Mouse (Mus musculus): Measurements from ENCODE around the gene A030005K14Rik. TPM values are rescaled to one million over a fixed set of nuclear protein-coding genes. Genes with fewer than 3 reads are reported as not detected.

A030005K14Rik gene
- polyA plus RNA-seq, 1 experiment from 2014 or later, result not detected

- no peaks in the 10 kb centered on the region for H3K9me3 ChIP-seq
- H3K27me3 ChIP-seq (replicated peaks; ENCODE audit: low read depth, poor library complexity, severe bottlenecking), result no peaks in the 10 kb centered on the region
- WGBS, result 90% methylated on average over 10 of the region's 10 CpGs
- H3K4me3 ChIP-seq, result no peak overlapping the region
- no peak for DNase-seq (ENCODE audit: low spot score)
- no peak overlapping the region for H3K27ac ChIP-seq (replicated peaks)
- no peaks in the 10 kb centered on the region for H3K36me3 ChIP-seq (replicated peaks)
- no peaks in the 10 kb centered on the region for H3K4me1 ChIP-seq
Measured at GRCm38 (mm10) chr1:83067205-83067604, 8.0 kb upstream of the A030005K14Rik start.

- Histone ChIP-seq H3K9me3 (no peaks in the 10 kb centered on the region), H3K36me3 (replicated peaks) (no peaks in the 10 kb centered on the region), H3K4me1 (no peaks in the 10 kb centered on the region), H3K4me3 (no peak overlapping the region), H3K27me3 (replicated peaks; ENCODE audit: low read depth, poor library complexity, severe bottlenecking) (no peaks in the 10 kb centered on the region), H3K27ac (replicated peaks) (no peak overlapping the region)
- no peak for DNase-seq (ENCODE audit: low spot score)
- WGBS, result 93% methylated on average over 4 of the region's 4 CpGs
Measured at GRCm38 (mm10) chr1:83066577-83066976, 7.4 kb upstream of the A030005K14Rik start.

- Histone ChIP-seq H3K4me1 (no peaks in the 10 kb centered on the region), H3K27ac (replicated peaks) (no peak overlapping the region), H3K27me3 (replicated peaks; ENCODE audit: low read depth, poor library complexity, severe bottlenecking) (no peaks in the 10 kb centered on the region), H3K36me3 (replicated peaks) (no peaks in the 10 kb centered on the region), H3K4me3 (no peak overlapping the region), H3K9me3 (no peaks in the 10 kb centered on the region)
- WGBS, result 23% methylated on average over 3 of the region's 3 CpGs
- peak; percentile 16 for DNase-seq (ENCODE audit: low spot score)
Measured at GRCm38 (mm10) chr1:83064851-83065250, 5.7 kb upstream of the A030005K14Rik start.

GRCm38 (mm10) chr1:83060643-83061042 lies 1.5 kb upstream of the A030005K14Rik start, which contains the start of gene Krtap28-13:
TSS of gene Krtap28-13 (plus strand) at chr1:83060930.
- no peak for DNase-seq (ENCODE audit: low spot score)
- Histone ChIP-seq H3K27me3 (replicated peaks; ENCODE audit: low read depth, poor library complexity, severe bottlenecking) (no peaks in the 10 kb centered on the region), H3K27ac (replicated peaks) (no peak within 1 kb of the TSS), H3K4me1 (no peaks in the 10 kb centered on the region), H3K4me3 (no peak within 1 kb of the TSS), H3K9me3 (no peaks in the 10 kb centered on the region), H3K36me3 (replicated peaks) (no peaks in the 10 kb centered on the region)
- 87% methylated on average over 4 of the region's 4 CpGs for WGBS

GRCm38 (mm10) chr1:83058481-83058880 lies 697 bp downstream of the A030005K14Rik start:
- Histone ChIP-seq H3K36me3 (replicated peaks) (no peaks in the 10 kb centered on the region), H3K27ac (replicated peaks) (no peak overlapping the region)
- WGBS, result 56% methylated on average over 1 of the region's 1 CpGs

GRCm38 (mm10) chr1:83044882-83045427 lies 14.2 kb downstream of the A030005K14Rik start, which contains the start of gene Gm47969:
TSS of gene Gm47969 (plus strand) at chr1:83044932.
- no peaks in the 10 kb centered on the region for H3K4me1 ChIP-seq
- H3K9me3 ChIP-seq, result no peaks in the 10 kb centered on the region
- no peaks in the 10 kb centered on the region for H3K36me3 ChIP-seq (replicated peaks)
- H3K27ac ChIP-seq (replicated peaks), result no peak within 1 kb of the TSS
- 88% methylated on average over 5 of the region's 5 CpGs for WGBS
- H3K4me3 ChIP-seq, result no peak within 1 kb of the TSS
- H3K27me3 ChIP-seq (replicated peaks; ENCODE audit: low read depth, poor library complexity, severe bottlenecking), result peaks cover 3% of the 10 kb centered on the region
- no peak for DNase-seq (ENCODE audit: low spot score)

More at GRCm38 (mm10) chr1:83058481-83058880, 697 bp downstream of the A030005K14Rik start:
- DNase-seq (ENCODE audit: low spot score), result no peak
- no peaks in the 10 kb centered on the region for H3K27me3 ChIP-seq (replicated peaks; ENCODE audit: low read depth, poor library complexity, severe bottlenecking)
- H3K4me3 ChIP-seq, result no peak overlapping the region
- no peaks in the 10 kb centered on the region for H3K4me1 ChIP-seq
- no peaks in the 10 kb centered on the region for H3K9me3 ChIP-seq

- no peak for DNase-seq (ENCODE audit: low spot score)
- peaks cover 11% of the 10 kb centered on the region; the same call in 1 of the 2 replicates for H3K4me1 ChIP-seq
- no peak within 1 kb of the TSS for H3K27ac ChIP-seq (replicated peaks)
- WGBS, result 86% methylated on average over 2 of the region's 2 CpGs
- no peaks in the 10 kb centered on the region for H3K9me3 ChIP-seq
- H3K27me3 ChIP-seq (replicated peaks; ENCODE audit: low read depth, poor library complexity, severe bottlenecking), result peaks cover 5% of the 10 kb centered on the region
- H3K36me3 ChIP-seq (replicated peaks), result no peaks in the 10 kb centered on the region
- no peak within 1 kb of the TSS for H3K4me3 ChIP-seq
Measured at GRCm38 (mm10) chr1:83042380-83042779, 16.8 kb downstream of the A030005K14Rik start, which contains the start of gene Krtap28-10. TSS of gene Krtap28-10 (minus strand) at chr1:83042480.

GRCm38 (mm10) chr1:83039080-83039479 lies 20.1 kb downstream of the A030005K14Rik start:
- peaks cover 3% of the 10 kb centered on the region; the same call in 1 of the 2 replicates for H3K27me3 ChIP-seq (replicated peaks; ENCODE audit: low read depth, poor library complexity, severe bottlenecking)
- H3K4me3 ChIP-seq, result no peak overlapping the region
- 78% methylated on average over 4 of the region's 4 CpGs for WGBS
- no peak for DNase-seq (ENCODE audit: low spot score)
- H3K4me1 ChIP-seq, result peaks cover 11% of the 10 kb centered on the region; the same call in 1 of the 2 replicates
- no peaks in the 10 kb centered on the region for H3K9me3 ChIP-seq
- H3K27ac ChIP-seq (replicated peaks), result no peak overlapping the region
- H3K36me3 ChIP-seq (replicated peaks), result no peaks in the 10 kb centered on the region

- Histone ChIP-seq H3K4me1 (peaks cover 11% of the 10 kb centered on the region; the same call in 1 of the 2 replicates), H3K27me3 (replicated peaks; ENCODE audit: low read depth, poor library complexity, severe bottlenecking) (peaks cover 3% of the 10 kb centered on the region; the same call in 1 of the 2 replicates), H3K9me3 (no peaks in the 10 kb centered on the region), H3K4me3 (peak within 1 kb of the TSS; percentile 59), H3K36me3 (replicated peaks) (no peaks in the 10 kb centered on the region), H3K27ac (replicated peaks) (peak within 1 kb of the TSS; percentile 58)
- DNase-seq (ENCODE audit: low spot score), result peak; percentile 64
- under 1% methylated on average over 25 of the region's 25 CpGs for WGBS
Measured at GRCm38 (mm10) chr1:83038109-83038672, 21.0 kb downstream of the A030005K14Rik start, which contains the start of gene Slc19a3. TSS of gene Slc19a3 (minus strand) at chr1:83038448.

GRCm38 (mm10) chr1:83036892-83037667 lies 22.1 kb downstream of the A030005K14Rik start:
- Histone ChIP-seq H3K4me1 (peaks cover 11% of the 10 kb centered on the region; the same call in 1 of the 2 replicates), H3K36me3 (replicated peaks) (no peaks in the 10 kb centered on the region), H3K4me3 (no peak overlapping the region), H3K27me3 (replicated peaks; ENCODE audit: low read depth, poor library complexity, severe bottlenecking) (peaks cover 3% of the 10 kb centered on the region; the same call in 1 of the 2 replicates), H3K9me3 (no peaks in the 10 kb centered on the region), H3K27ac (replicated peaks) (no peak overlapping the region)
- DNase-seq (ENCODE audit: low spot score), result no peak
- 65% methylated on average over 11 of the region's 11 CpGs for WGBS

- Histone ChIP-seq H3K4me3 (no peak overlapping the region), H3K4me1 (peaks cover 11% of the 10 kb centered on the region; the same call in 1 of the 2 replicates), H3K36me3 (replicated peaks) (no peaks in the 10 kb centered on the region), H3K27ac (replicated peaks) (no peak overlapping the region), H3K27me3 (replicated peaks; ENCODE audit: low read depth, poor library complexity, severe bottlenecking) (0 out of 2 replicates have a peak, but pooled peaks cover 3% of the 10 kb centered on the region), H3K9me3 (no peaks in the 10 kb centered on the region)
- WGBS, result 75% methylated on average over 5 of the region's 5 CpGs
- DNase-seq (ENCODE audit: low spot score), result no peak
Measured at GRCm38 (mm10) chr1:83034509-83034908, 24.7 kb downstream of the A030005K14Rik start.

- no peak overlapping the region for H3K4me3 ChIP-seq
- no peaks in the 10 kb centered on the region for H3K27me3 ChIP-seq (replicated peaks; ENCODE audit: low read depth, poor library complexity, severe bottlenecking)
- no peaks in the 10 kb centered on the region for H3K36me3 ChIP-seq (replicated peaks)
- H3K27ac ChIP-seq (replicated peaks), result no peak overlapping the region
- 93% methylated on average over 6 of the region's 6 CpGs for WGBS
- no peaks in the 10 kb centered on the region for H3K9me3 ChIP-seq
- DNase-seq (ENCODE audit: low spot score), result no peak
- peaks cover under 1% of the 10 kb centered on the region; the same call in 1 of the 2 replicates for H3K4me1 ChIP-seq
Measured at GRCm38 (mm10) chr1:83032508-83032907, 26.7 kb downstream of the A030005K14Rik start.

All from embryonic facial prominence, embryonic 10.5 days (tissue).